Mouse (Mus musculus): Measurements from ENCODE around the gene Capzb.

Gene Capzb

DNA sequence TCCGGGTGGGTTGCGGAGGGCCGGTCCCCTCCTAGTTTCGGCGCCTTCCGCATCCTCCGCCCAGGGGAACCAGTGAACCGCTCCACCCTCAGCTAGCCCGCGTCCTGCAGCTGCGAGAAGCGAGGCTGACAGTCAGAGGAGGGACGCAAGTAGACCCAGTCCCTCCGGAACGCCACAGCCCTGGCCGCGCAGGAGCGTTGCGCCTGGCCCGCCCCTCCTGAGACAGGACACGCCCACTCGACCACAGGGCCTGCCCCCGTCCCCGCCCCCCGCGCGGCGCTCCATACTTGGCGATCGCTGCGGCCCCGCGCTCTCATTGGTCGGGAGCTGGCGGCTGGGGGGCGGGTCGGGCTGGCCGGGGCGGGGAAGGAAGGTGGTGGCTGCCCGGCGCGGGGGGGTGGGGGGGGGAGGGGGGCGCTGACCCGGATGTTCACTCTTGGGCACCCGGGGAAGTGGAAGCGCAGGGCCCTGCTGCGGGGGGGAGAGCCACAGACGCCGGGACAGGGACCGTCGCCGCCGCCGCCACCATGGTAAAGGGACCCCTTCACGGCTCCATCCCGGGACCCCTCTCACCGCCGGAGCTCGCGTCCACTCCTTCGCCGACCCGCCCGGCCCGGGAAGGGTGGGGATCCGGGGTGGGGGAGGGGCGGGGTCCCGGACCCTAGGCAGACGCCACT, at the start of gene Capzb:
Capzb (plus strand) TSS at position 401 of the 677 bp plus-strand sequence.
- DNase-seq (ENCODE audit: low spot score) = peak; percentile 99

DNA sequence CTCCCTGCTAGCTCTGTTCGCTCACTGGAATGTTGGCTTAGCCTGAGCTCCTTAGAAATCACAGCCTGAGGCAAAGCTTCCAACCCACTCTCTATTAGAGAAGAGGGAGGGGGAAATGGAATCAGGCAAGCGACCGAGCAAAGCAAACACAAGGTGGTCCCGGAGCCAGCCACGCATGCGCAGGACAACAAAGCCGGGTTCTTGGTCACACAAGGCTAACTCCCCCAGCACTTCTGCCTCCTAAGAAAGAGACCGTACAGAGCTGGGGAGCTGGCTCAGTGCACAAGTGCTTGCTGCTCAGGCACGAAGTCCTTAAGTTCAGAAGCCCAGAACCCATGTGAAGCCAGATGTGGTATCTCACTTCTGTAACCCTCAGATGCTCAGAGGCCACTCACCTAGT, 49.7 kb upstream of the Capzb start:
- no peak for DNase-seq (ENCODE audit: low spot score)

DNA sequence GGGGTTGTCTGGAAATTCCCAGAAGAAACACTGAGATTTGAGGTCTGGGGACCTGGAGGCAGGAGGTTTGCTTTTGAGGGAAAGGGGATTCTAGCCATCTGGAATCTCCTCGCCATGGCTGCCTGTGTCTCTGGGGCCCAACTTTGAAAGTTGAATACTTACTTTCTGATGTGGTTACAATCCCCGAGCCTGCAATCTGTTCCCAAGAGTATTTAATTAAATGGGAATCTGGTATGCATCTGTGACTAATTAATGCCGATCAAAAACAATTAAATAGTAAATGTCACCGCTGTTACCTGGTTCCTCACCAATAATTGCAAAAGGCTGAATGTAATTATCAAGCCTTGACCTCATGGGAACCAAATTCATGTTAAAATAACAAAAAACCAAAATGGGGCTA, 48.1 kb upstream of the Capzb start:
- no peak for DNase-seq (ENCODE audit: low spot score)

DNA sequence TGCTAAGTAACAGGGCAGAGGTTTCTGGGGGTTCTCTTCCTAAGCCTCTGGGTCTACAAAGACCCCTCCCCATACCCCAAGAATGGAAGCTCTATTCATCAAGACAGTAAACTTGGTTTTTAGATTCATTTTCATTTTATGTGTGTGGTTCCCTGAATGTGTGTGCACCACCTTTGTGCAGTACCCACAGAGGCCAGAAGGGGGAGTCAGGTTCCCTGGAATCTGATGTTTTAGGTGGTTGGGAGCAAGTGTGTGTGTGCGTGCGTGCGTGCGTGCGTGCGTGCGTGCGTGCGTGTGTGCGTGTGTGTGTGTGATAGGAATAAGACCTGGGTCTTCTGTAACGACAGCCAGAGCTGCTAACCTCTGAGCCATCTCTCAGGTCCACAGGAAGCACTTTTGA, 47.5 kb upstream of the Capzb start:
- DNase-seq (ENCODE audit: low spot score) = peak; percentile 70

DNA sequence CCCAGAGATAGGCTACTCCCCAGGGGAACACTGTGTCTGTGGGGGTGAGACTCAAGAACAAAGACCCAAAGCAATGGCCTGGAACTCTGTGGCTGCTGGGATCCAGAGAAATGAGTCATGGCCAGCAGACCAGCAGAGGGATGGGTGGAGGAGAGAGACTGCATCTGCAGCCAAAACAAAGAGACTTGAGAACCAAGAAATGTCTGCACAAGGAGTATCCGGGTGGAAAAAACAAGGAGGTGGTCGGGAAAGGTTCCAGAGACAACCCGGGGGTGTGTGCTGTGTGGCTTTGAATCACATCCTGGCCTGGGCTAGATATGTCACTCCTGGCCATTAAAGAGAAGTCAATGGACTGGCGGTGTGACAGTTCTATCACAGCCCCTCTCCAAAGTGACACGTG, 45.9 kb upstream of the Capzb start:
- no peak for DNase-seq (ENCODE audit: low spot score)

DNA sequence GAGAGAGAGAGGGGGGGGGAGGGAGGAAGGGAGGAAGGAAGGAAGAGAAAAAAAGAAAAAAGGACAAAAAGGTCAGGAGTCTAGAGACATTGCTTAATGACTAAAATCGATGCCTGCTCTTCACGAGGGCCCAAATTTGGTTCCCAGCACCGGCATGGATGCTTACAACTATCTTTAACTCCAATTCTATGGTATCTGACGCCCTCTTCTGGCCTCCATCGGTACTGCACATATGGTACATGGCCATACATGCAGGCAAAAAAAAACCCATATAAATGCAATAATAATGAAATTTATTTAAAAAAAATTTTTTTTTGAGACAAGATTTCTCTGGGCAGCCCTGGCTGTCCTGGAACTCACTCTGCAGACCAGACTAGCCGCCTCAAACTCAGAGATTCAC, 41.3 kb upstream of the Capzb start:
- DNase-seq (ENCODE audit: low spot score) = no peak

DNA sequence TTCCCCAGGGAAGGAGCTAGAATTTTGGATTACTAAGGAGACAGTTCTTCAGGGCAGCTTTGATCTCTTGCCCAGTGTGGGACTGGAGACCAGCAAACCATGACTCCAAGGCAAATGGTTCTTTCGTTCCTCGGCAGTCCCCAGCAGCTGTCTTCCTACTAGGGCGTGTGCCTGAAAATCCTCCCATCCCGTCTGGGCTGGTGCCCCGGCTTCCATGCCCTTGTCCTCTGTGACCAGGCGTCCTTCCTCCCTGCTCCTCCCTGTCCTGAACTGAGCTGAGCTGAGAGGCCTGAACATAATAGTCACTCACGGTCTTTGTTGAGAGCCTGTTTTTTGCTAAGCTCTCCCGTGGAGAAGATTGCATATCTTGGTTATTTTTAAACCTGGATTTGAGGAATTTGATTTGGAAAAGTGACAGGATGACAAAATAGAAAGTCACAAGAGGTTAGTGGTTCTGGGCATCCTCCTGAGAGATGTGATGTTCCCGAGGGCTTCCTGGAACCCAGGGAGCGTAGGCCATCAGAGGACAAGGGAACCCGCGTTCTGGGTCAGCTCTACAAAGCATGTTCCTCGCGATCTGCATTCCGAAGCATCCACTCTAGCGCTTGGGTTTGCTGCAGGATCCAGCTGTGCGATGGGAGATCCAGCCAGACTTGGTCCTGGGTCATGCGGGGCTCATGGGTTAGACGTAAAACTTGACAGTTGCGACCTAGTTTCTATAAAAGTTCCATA, 38.0 kb upstream of the Capzb start:
- no peak for DNase-seq (ENCODE audit: low spot score)

DNA sequence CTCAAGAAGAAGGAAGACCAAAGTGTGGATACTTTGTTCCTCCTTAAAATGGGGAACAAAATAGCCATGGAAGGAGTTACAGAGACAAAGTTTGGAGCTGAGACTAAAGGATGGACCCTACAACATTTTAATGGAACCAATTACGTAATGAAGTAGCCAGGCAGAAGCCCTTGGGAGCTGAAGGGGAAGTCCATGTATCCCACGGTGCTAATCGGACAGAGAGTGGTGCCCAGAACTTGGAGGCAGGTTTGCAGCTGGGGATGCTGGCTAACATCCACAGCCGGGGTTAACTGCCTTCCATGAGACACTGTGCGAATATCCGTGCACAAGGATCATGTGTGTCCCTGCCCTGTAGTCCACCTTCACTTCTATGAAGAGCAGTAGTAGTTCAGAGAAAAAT, 36.2 kb upstream of the Capzb start:
- DNase-seq (ENCODE audit: low spot score) = no peak

DNA sequence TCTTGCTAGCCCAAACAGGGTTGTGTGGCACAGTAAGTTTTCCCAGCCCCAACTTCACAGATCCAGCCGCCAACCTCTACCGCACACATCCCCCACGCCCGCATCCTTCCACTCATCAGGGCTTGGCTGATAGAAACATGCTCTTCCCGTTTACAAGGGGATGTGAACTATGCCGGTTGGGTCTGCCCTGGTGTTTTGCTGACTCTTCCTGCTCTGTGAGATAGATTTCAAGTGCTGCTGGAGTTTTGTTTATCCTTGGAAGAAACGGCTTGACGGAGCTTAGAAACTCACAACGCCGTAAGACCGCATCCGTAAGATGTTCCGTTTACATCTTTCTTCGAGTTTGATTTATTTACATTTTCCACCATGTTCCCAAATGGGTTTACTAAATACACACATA, 34.3 kb upstream of the Capzb start:
- DNase-seq (ENCODE audit: low spot score) = no peak

DNA sequence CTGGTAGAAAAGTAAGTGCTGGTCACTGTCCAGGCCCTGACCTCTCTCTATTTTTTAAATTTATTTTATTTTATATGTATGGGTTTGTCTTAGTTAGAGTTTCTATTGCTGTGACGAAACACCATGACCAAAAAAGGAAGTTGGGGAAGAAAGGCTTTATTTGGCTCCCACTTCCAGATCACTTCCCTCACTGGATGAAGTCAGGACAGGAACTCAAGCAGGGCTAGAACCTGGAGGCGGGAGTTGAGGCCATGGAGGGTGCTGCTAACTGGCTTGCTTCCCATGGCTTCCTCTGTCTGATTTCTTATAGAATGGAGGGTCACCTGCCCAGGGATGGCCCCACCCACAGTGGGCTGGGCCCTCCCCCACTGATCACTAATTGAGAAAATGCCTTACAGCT, 31.6 kb upstream of the Capzb start:
- no peak for DNase-seq (ENCODE audit: low spot score)

DNA sequence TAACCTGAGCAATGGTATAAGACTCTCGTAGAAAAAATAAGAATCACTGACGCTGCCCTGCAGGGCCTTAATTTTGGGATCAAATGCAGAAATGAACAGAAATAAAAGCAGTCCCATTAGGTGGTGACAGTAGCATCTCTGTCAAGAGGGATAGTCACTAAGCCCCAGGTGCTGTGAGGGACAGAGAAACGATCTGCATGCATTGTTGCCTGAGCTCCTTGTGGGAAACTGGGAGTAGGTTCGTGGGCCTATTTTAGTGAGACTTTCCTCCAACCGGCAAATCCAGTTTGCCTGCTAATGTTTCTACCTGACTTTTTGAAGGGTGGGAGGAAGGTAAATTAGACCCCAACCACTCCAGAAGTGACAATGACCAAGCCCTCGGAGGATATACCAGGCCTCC, 28.6 kb upstream of the Capzb start:
- DNase-seq (ENCODE audit: low spot score) = no peak

DNA sequence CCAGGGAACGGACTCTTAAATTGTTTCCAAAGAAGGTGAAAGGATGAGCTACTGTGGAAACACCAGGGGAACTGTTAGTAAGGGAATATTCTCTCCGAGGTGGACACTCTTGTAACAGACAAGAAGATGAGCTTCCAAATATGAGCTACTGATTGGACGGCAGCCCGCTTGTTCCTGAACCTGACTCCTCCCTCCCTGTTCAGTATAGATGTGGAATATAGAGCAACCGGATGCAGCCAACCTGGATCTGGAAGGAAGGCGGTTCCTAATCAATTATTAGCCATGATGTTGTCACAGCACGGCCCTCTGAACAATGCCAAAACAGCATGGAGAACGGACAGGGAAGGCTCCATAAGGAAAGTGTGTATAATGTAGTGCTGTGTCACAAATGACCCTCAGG, 27.4 kb upstream of the Capzb start:
- no peak for DNase-seq (ENCODE audit: low spot score)

DNA sequence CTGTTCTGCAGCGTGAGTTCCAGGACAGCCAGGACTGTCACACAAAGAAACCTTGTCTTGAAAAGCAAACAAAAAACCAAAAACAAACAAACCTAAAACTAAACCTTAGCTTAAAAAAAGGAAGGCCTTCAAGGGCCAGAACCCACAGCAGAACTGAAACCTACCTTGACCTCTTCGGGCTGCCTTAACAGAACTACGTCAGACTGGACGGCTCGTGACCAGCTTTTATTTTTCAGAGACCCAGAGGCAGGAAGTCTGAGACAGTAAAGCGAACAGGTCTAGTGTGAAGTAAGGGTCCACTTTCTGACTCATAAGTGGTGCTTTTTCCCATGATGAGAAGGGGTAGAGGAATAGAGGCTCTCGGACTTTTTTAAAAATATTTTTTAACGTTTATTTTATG, 26.5 kb upstream of the Capzb start:
- no peak for DNase-seq (ENCODE audit: low spot score)

DNA sequence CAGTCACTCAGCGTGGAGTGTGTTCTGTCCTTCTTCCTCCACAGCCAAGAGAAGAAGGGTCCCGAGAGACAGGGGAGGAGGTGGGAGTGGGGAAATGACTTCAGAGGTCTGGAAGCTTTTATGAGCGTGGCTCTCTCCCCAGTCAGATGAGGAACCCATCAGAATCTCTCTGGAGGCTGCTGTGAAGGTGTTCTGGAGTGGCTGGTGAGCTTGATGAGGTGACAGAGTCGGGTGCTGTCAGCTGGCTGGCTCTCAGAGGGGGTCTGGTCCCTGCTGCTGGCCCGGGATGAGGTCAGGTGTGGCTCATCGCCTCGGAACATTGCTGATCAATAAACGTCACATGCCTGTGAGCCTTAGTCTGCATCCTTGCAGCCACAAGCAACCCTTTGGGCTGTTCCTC, 25.6 kb upstream of the Capzb start:
- DNase-seq (ENCODE audit: low spot score) = no peak

DNA sequence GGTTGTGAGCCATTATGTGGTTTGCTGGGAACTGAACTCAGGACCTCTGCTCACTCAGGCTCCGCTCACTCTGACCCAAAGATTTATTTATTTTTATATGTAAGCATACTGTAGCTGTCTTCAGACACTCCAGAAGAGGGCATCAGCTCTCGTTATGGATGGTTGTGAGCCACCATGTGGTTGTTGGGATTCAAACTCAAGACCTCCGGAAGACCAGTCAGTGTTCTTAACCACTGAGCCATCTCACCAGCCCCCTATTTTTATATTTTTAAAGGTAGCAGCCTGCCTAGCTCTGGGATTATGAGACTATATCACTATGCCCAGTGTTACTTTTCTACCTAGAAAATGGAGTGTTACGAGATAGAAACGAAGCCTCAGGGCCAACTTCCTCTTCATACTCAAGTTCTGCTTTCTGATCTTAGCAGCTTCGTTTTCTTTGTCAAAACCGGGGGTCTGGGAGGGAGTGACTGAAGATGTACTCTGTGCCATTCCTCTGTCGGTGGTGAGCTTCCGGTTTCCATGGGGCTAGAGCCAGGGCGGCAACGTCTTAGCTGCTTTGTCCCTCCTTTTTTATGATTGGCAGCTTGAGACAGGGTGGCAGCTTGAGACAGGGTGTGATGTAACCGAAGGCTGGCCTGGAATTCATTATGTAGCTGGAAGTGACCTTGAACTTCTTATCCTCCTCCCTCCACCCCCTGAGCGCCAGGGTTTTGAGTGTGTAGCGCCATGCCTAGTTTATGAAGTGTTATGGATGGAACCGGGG, 23.5 kb upstream of the Capzb start:
- no peak for DNase-seq (ENCODE audit: low spot score)

DNA sequence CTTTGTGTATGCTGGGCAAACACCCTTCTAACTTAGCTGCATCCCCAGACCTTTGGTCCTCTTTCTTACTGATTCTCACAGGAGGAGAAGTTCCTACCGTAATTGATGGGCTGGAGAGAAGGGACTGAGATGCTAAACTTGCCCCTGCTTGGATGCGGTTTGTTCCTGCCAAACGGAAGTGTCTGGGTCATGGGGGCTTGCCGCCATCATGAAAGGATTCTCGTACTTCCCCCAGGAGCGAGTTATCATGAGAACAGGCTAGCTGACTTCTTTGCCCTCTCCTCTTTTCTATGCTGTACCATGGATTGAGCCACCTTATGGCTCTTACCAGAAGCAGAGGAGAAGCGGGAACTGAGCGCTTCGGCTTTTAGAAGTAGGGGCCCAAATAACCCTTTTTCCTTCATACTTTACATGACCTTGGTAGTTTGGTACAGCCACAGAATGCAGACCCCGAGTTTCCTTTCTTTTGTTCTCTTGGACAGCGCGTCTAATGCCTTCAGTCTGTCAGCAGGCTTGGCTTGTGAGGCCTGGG, 22.9 kb upstream of the Capzb start:
- DNase-seq (ENCODE audit: low spot score) = no peak

DNA sequence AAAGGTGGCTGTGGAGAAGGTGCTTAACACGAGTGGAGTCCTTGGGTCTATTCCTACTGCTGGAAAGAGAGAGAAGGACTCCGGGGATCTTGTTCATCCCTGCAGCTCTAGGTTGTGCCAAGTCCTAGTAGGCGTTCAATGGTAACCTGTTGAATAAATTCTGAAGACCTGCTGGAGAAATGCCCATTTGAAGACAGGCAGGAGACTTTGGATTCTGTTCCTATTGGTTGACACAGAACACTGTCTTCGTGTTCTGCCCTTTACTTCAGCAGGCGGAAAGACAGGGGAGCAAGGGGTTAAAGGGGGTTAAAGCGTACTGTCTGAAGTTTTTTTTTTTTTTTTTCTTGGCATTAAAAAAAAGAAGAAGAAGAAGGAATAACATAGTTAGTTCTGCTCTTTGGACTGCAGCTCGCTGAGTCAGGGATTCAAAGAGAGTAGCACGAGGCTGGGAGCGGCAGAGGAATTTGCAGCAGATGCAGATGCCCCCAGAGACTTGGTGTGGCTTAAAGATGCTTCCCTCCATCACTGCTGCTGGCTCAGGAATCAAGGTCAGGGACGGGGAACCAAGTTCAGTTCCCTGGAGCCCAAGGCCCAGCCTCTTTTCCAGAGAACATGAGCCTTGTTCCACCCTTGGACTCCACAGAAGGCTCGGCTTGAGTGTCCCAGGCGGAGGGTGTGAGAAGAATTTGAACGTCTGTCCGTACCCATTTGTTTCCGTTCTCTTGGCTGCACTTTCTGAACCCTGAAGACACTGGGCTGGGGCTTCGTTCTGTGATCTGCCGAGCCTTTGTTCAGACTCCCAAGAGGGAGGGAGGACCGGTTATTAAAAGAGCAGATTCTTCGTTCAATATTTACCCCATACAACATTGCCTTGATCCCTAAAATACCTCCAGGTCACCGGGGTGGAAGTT, 17.4 kb upstream of the Capzb start:
- peak; percentile 69 for DNase-seq (ENCODE audit: low spot score)

DNA sequence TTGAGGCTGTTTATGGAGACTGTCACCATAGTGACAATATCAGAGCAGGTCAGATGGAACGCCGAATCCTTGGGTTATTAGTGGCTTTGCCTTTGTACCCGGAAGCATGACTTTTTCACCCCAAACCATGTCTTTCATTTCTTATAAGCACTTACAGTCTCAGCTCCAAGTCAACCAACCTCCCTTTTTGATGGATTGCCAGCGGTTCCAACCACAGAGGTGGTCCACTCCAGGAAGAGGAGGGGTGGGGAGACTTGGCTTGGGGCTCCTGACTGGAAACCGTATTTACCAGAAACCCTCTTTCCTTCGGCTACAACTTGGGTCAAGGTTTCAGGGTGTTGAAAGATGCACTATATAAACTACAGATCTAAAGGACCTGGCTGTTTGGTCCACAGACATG, 16.7 kb upstream of the Capzb start:
- DNase-seq (ENCODE audit: low spot score) = no peak

DNA sequence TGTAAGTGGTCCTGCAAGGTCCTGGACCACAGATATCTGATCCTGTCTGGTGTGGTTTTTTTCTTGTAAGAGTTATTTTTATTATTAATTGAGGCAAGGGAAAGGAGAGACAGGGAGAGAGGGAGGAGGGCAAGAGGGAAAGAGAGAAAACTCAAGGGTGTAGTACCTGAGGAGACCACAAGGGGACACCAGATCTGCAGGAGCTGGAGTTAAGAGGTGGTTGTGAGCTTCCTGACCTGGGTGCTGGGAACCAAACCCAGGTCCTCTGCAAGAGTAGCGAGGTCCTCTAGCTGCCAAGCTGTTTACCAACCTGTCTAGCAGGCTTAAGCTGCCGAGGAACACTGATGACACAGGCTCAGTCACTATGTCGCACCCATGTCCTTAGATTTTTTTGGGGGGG, 14.8 kb upstream of the Capzb start:
- no peak for DNase-seq (ENCODE audit: low spot score)

DNA sequence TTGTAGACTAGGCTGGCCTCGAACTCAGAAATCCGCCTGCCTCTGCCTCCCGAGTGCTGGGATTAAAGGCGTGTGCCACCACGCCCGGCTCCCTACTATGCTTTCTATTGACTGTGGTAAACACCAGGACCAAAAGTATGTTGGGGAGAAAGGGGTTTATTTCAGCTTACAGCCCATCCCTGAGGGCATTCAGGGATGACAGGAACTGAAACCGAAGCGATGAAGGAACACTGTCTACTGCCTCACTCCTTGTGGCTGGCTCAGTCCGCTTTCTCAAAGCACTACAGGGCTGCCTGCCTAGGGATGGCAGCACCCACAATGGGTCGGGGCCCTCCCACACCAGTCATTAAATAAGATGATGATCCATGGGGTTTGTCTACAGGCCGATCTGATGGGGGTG, 14.3 kb upstream of the Capzb start:
- no peak for DNase-seq (ENCODE audit: low spot score)

DNA sequence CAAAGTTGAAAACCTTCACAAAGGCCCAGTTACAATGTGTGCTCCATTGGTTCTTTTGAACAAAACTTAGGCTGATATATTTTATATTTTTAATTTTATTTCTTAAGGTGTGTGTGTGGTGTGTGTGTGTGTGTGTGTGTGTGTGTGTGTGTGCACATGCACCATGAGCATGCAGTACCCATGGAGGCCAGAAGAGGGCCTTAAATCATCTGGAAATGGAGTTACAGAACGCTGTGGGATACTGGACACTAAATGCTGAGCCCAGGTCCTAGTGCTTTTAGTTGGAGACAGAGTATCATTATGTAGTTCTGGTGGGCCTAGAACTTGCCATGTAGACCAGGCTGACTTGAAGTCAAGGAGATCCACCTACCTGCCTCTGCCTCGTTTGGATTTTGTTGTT, 13.5 kb upstream of the Capzb start:
- DNase-seq (ENCODE audit: low spot score) = no peak

Data from testis, postnatal 10 days (tissue).